Mouse (Mus musculus) embryonic facial prominence, embryonic 10.5 days (tissue): ENCODE data around the gene Terb1. TPM values are rescaled to one million over a fixed set of nuclear protein-coding genes. Genes with fewer than 3 reads are reported as not detected.

Experiments used
- DNase-seq: peaks from one replicate; pipeline ENCODE4 v3.0.0-alpha.2; 2017; ENCODE audit warnings: low spot score
- H3K27ac ChIP-seq: fragments of 300-500 bp; sonication (generic); replicated peaks from 2 replicates; pipeline ENCODE4 v1.5.1; 2016; ENCODE audit warnings: mild to moderate bottlenecking
- H3K27me3 ChIP-seq: fragments of 300-500 bp; sonication (generic); replicated peaks from 2 replicates; pipeline ENCODE4 v1.6.1; 2016; ENCODE audit warnings: low read depth, mild to moderate bottlenecking; ENCODE audit not compliant: poor library complexity, severe bottlenecking
- H3K36me3 ChIP-seq: fragments of 300-500 bp; sonication (generic); replicated peaks from 2 replicates; pipeline ENCODE4 v1.6.1; 2016; ENCODE audit warnings: mild to moderate bottlenecking, moderate library complexity
- H3K4me1 ChIP-seq: fragments of 300-500 bp; sonication (generic); 2 replicates; pipeline ENCODE4 v1.6.1; 2016
- H3K4me3 ChIP-seq: fragments of 300-500 bp; sonication (generic); 2 replicates; pipeline ENCODE4 v1.5.1; 2016; ENCODE audit warnings: mild to moderate bottlenecking, moderate library complexity
- H3K9me3 ChIP-seq: fragments of 300-500 bp; sonication (generic); 2 replicates; pipeline ENCODE4 v1.6.1; 2016; ENCODE audit warnings: mild to moderate bottlenecking
- WGBS: fragments of 180-500 bp; shearing (Covaris S2); methylation state at CpG from one replicate; pipeline ENCODE4 v1.1.7; 2016; 5-methylcytosine and 5-hydroxymethylcytosine counted together
- polyA plus RNA-seq: library from polyadenylated mRNA; unstranded; fragments of >200 nt; fragmentation: Nextera tagmentation; extraction: Ambion mirVana; gene quantifications from 2 replicates; pipeline ENCODE4 v1.2.1, GENCODE M21; 2016

Gene Terb1
- polyA plus RNA-seq, 1 experiment from 2014 or later = 0.19 TPM

- H3K4me3 ChIP-seq = peak overlapping the region; percentile 96
- peaks cover 30% of the 10 kb centered on the region for H3K36me3 ChIP-seq
- peak overlapping the region; percentile 100 for H3K27ac ChIP-seq
- peaks cover 12% of the 10 kb centered on the region for H3K4me1 ChIP-seq
- H3K27me3 ChIP-seq = no peaks in the 10 kb centered on the region
- DNase-seq = no peak
- 57% methylated on average over 7 of the region's 7 CpGs for WGBS
- no peaks in the 10 kb centered on the region for H3K9me3 ChIP-seq
Observed at GRCm38 (mm10) chr8:104443125-104443679, 66.5 kb downstream of the Terb1 start.

GRCm38 (mm10) chr8:104442299-104443124 lies 67.2 kb downstream of the Terb1 start, which contains the start of gene Dync1li2:
Gene Dync1li2 (minus strand): TSS chr8:104443047.
- no peaks in the 10 kb centered on the region for H3K9me3 ChIP-seq
- WGBS = under 1% methylated on average over 75 of the region's 75 CpGs

GRCm38 (mm10) chr8:104441613-104442012 lies 68.1 kb downstream of the Terb1 start:
- Histone ChIP-seq H3K4me1 (peaks cover 12% of the 10 kb centered on the region), H3K27ac (peak overlapping the region; percentile 100), H3K9me3 (no peaks in the 10 kb centered on the region), H3K4me3 (peak overlapping the region; percentile 96), H3K36me3 (peaks cover 46% of the 10 kb centered on the region), H3K27me3 (no peaks in the 10 kb centered on the region)
- no peak for DNase-seq
- WGBS = 73% methylated on average over 7 of the region's 7 CpGs

More at GRCm38 (mm10) chr8:104442299-104443124, 67.2 kb downstream of the Terb1 start, which contains the start of gene Dync1li2:
- Histone ChIP-seq H3K4me1 (peaks cover 12% of the 10 kb centered on the region), H3K4me3 (peak within 1 kb of the TSS; percentile 96), H3K36me3 (peaks cover 37% of the 10 kb centered on the region), H3K27ac (peak within 1 kb of the TSS; percentile 100), H3K27me3 (no peaks in the 10 kb centered on the region)
- peak; percentile 94 for DNase-seq

- Histone ChIP-seq H3K27ac (no peak overlapping the region), H3K4me3 (no peak overlapping the region), H3K9me3 (no peaks in the 10 kb centered on the region), H3K4me1 (peaks cover 12% of the 10 kb centered on the region), H3K27me3 (no peaks in the 10 kb centered on the region), H3K36me3 (peaks cover 67% of the 10 kb centered on the region)
- DNase-seq = no peak
- 96% methylated on average over 8 of the region's 8 CpGs for whole genome bisulfite sequencing
Observed at GRCm38 (mm10) chr8:104439461-104439860, 70.2 kb downstream of the Terb1 start.

- H3K36me3 ChIP-seq = peaks cover 86% of the 10 kb centered on the region
- H3K9me3 ChIP-seq = no peaks in the 10 kb centered on the region
- 91% methylated on average over 13 of the region's 13 CpGs for WGBS
- H3K4me3 ChIP-seq = no peak overlapping the region
- DNase-seq = no peak
- no peak overlapping the region for H3K27ac ChIP-seq
- H3K27me3 ChIP-seq = no peaks in the 10 kb centered on the region
- peaks cover 12% of the 10 kb centered on the region for H3K4me1 ChIP-seq
Observed at GRCm38 (mm10) chr8:104437494-104438135, 72.1 kb downstream of the Terb1 start.

- Histone ChIP-seq H3K27me3 (no peaks in the 10 kb centered on the region), H3K4me3 (no peak overlapping the region), H3K27ac (no peak overlapping the region), H3K4me1 (peaks cover 9% of the 10 kb centered on the region), H3K36me3 (peaks cover 96% of the 10 kb centered on the region), H3K9me3 (no peaks in the 10 kb centered on the region)
- 92% methylated on average over 4 of the region's 4 CpGs for WGBS
- no peak for DNase-seq
Observed at GRCm38 (mm10) chr8:104436591-104436990, 73.1 kb downstream of the Terb1 start.

- Histone ChIP-seq H3K4me1 (peaks cover 3% of the 10 kb centered on the region), H3K36me3 (peaks cover 100% of the 10 kb centered on the region), H3K4me3 (no peak overlapping the region), H3K9me3 (no peaks in the 10 kb centered on the region), H3K27ac (no peak overlapping the region), H3K27me3 (no peaks in the 10 kb centered on the region)
- WGBS = 95% methylated on average over 12 of the region's 12 CpGs
- no peak for DNase-seq
Observed at GRCm38 (mm10) chr8:104436038-104436437, 73.7 kb downstream of the Terb1 start.

DNA sequence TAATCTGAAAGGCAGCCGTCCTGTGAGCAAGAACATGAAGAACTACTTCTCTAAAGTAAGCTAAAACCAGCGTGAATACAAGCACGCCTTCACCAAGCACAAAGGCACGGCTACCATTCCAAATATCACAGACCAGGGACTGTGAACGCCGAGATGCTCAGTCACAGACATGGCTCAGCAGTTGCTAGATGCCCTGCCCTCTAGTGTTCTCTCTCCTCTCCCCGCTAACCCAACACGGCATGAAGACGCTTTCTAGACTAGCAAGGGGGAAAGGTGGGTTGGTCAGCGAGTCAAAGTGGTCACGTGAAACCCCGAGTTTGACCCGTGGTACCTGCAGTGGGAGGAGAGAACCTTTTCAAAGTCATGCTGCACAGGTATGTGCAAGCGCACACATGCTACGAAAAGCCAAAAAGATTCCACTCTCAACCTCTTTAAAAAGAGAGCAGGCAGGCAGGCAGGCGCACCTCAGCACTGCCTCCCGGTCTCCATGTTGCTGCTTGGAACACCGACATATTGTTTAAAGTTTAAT lies 74.8 kb downstream of the Terb1 start:
- WGBS = 93% methylated on average over 18 of the region's 18 CpGs
- DNase-seq = no peak
- Histone ChIP-seq H3K36me3 (peaks cover 100% of the 10 kb centered on the region), H3K27me3 (no peaks in the 10 kb centered on the region), H3K4me1 (no peaks in the 10 kb centered on the region), H3K4me3 (no peak overlapping the region), H3K27ac (no peak overlapping the region), H3K9me3 (no peaks in the 10 kb centered on the region)

GRCm38 (mm10) chr8:104434275-104434674 lies 75.4 kb downstream of the Terb1 start:
- DNase-seq = no peak
- Histone ChIP-seq H3K4me1 (no peaks in the 10 kb centered on the region), H3K4me3 (no peak overlapping the region), H3K9me3 (no peaks in the 10 kb centered on the region), H3K27me3 (no peaks in the 10 kb centered on the region), H3K27ac (no peak overlapping the region), H3K36me3 (peaks cover 100% of the 10 kb centered on the region)
- 85% methylated on average over 4 of the region's 4 CpGs for WGBS

- Histone ChIP-seq H3K27ac (no peak overlapping the region), H3K4me3 (no peak overlapping the region), H3K36me3 (peaks cover 100% of the 10 kb centered on the region), H3K27me3 (no peaks in the 10 kb centered on the region), H3K4me1 (no peaks in the 10 kb centered on the region), H3K9me3 (no peaks in the 10 kb centered on the region)
- WGBS = 95% methylated on average over 5 of the region's 5 CpGs
- no peak for DNase-seq
Observed at GRCm38 (mm10) chr8:104433191-104433842, 76.4 kb downstream of the Terb1 start.

- Histone ChIP-seq H3K4me1 (no peaks in the 10 kb centered on the region), H3K27ac (no peak overlapping the region), H3K27me3 (no peaks in the 10 kb centered on the region), H3K4me3 (no peak overlapping the region), H3K9me3 (no peaks in the 10 kb centered on the region), H3K36me3 (peaks cover 100% of the 10 kb centered on the region)
- 97% methylated on average over 6 of the region's 6 CpGs for WGBS
- no peak for DNase-seq
Observed at GRCm38 (mm10) chr8:104432656-104433055, 77.1 kb downstream of the Terb1 start.

DNA sequence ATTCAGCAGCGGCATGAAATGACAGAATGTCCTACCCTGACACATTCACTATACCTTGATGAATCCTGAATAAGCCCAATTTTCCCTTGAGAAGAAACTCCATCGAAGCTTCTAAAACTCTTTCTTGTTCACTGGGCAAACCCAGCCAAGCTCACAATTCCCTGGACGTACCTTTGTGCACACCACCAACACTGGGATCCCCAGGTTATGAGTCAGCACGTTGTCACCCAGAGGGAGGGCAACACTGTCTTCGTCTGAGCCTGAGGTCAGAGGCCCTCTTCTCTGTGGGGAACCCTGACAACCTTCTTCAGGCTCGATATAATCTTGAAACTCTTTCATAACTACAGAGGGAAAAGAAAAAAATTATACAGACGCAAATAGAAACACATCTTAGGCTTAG lies 79.5 kb downstream of the Terb1 start:
- Histone ChIP-seq H3K27ac (no peak overlapping the region), H3K36me3 (peaks cover 100% of the 10 kb centered on the region), H3K4me3 (no peak overlapping the region), H3K9me3 (no peaks in the 10 kb centered on the region), H3K27me3 (no peaks in the 10 kb centered on the region), H3K4me1 (no peaks in the 10 kb centered on the region)
- WGBS = 88% methylated on average over 7 of the region's 7 CpGs
- no peak for DNase-seq
